Mouse (Mus musculus): ENCODE data around the gene Sytl1. TPM values are rescaled to one million over a fixed set of nuclear protein-coding genes. Genes with fewer than 3 reads are reported as not detected.

Gene Sytl1
- polyA plus RNA-seq, 1 experiment from 2014 or later, result not detected

DNA sequence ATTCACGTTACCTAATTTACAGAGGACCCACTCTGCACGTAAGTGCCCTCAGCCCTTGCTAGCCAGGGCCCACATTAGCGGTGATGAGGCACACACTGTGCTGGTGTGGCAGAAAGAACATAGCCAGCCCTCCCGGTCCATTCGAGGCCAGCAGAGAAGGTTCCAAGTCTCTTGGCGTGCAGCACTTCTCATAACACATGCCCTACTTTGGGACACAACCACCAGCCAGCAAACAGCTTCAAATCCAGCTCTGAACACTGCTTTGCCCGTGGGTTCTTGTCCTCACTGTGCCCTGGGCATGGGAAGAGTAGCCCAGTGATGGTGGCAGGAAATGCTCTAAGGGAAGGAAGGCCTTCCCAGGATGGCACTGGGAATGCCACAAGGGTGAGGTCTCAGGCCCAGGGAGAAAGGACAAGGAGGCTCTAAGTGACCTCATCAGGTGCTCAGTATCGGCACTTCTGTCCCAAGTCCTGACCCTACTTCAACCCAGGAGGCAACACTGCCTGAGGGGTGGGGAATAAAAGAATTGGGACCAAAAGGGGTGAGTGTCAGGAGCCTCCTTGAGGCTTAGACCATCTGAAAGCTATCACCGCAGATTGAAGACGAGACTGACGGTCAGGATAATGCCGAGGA, 3.5 kb upstream of the Sytl1 start:
- peaks cover 15% of the 10 kb centered on the region for H3K79me2 ChIP-seq (ENCODE audit: inconsistent target)
- H3K36me3 ChIP-seq (ENCODE audit: inconsistent target), result peaks cover 42% of the 10 kb centered on the region
- no peak overlapping the region for H3K27ac ChIP-seq
- H3K4me3 ChIP-seq (ENCODE audit: inconsistent target), result no peak overlapping the region
- 92% methylated on average over 12 of the region's 12 CpGs for WGBS (ENCODE audit: missing documents)

DNA sequence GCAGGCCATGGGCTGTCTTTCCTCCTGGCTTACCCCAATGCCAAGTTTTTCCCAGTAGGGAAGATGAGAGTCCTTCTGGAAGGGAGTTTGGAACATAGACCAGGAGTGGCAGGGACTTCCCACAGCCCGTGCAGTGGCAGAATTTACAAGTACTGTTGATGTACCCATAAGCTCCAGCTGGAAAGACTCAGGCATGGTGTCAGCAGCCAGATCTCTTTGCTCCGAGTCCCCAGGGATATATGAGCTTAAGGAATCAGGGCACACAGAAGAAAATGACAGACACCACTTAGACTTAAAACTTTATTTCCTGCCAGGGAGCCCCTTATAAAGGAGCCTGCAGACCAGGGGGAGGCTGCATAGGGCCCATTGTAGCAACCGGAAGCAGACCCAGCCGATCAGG, 2.8 kb upstream of the Sytl1 start:
- WGBS (ENCODE audit: missing documents), result 95% methylated on average over 4 of the region's 4 CpGs
- H3K4me3 ChIP-seq (ENCODE audit: inconsistent target), result no peak overlapping the region
- H3K36me3 ChIP-seq (ENCODE audit: inconsistent target), result peaks cover 42% of the 10 kb centered on the region
- no peak overlapping the region for H3K27ac ChIP-seq
- H3K79me2 ChIP-seq (ENCODE audit: inconsistent target), result peaks cover 9% of the 10 kb centered on the region

DNA sequence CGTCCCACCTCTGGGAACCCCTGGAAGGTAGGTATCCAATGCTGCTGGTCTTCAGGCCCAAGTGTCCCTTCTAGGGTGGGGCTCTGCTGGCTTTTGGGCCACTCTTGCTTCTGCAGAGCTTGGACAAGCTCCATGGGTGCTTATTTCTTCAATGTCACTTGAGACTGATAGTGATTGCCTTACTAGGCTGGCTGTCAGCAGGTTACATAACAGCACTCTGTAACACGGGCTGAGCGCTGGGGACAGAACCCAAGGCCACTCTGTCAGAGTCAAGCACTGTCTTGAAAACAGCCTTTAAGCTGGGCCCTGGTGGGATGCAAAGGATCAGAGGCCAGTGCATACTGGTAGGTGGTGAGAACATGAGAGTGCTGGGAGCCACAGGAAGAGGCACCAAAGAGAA, 2.4 kb upstream of the Sytl1 start:
- Histone ChIP-seq H3K79me2 (ENCODE audit: inconsistent target) (peaks cover 5% of the 10 kb centered on the region), H3K4me3 (ENCODE audit: inconsistent target) (no peak overlapping the region), H3K36me3 (ENCODE audit: inconsistent target) (peaks cover 42% of the 10 kb centered on the region), H3K27ac (no peak overlapping the region)
- 83% methylated on average over 3 of the region's 3 CpGs for WGBS (ENCODE audit: missing documents)

DNA sequence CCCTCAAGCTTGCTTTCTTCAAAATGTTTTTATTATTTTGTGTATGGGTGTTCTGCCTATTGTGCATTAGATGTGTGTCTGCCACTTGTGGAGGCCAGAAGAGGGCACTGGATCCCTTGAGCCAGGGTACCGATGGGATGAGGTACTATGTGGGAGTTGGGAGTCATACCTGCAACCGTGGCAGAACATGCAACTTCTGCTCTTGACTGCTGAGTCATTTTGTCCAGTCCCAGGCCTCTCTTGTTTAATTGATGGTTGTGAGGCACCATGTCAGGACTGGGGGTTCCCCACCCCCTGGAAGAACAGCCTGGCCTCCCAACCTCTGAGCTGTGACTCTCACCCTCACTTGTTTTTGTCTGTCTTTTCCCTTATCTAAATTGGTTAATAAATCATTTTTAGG, 1.6 kb upstream of the Sytl1 start:
- peaks cover 38% of the 10 kb centered on the region for H3K36me3 ChIP-seq (ENCODE audit: inconsistent target)
- no peak overlapping the region for H3K27ac ChIP-seq
- no peak overlapping the region for H3K4me3 ChIP-seq (ENCODE audit: inconsistent target)
- H3K79me2 ChIP-seq (ENCODE audit: inconsistent target), result no peaks in the 10 kb centered on the region
- 43% methylated on average over 2 of the region's 2 CpGs for WGBS (ENCODE audit: missing documents)

DNA sequence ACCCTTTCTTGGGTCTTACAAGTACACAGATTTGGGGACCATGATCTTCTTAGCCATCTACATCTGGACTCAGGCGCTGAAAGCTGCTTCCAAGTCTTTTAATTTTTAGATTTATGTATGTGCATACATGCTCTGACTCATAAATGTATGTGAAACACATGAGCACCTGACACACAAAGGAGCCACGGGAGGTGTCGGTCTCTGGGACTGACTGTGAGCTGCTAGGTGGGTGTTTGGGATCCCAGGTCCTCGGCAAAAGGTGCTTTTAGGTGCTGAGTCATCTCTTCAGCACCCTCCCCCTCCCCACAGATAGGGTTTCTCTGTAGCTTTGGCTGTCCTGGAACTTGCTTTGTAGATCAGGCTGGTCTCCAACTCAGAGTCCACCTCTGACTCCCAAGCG, 843 bp upstream of the Sytl1 start:
- Histone ChIP-seq H3K36me3 (ENCODE audit: inconsistent target) (peaks cover 30% of the 10 kb centered on the region), H3K79me2 (ENCODE audit: inconsistent target) (no peaks in the 10 kb centered on the region), H3K27ac (no peak overlapping the region), H3K4me3 (ENCODE audit: inconsistent target) (no peak overlapping the region)
- WGBS (ENCODE audit: missing documents), result 79% methylated on average over 5 of the region's 5 CpGs

DNA sequence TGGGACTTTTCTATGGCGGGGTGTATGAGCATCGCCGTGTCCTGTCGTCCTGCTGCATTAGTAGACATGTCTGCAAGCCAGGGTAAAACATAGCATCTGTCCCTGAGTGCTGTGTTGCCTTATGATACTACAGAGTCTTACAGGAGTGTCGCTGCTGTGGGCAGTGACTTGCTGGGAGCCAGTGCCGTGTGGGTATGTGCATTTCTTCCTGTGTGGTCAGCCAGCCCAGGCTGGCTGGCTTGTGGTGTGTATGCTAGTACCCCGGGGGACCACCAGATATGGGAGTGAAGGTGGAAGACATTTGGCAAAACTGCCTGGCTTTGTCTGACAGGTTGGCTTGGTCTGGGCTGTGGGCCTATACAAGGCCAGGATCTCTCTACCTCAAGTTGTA, 543 bp downstream of the Sytl1 start:
- WGBS (ENCODE audit: missing documents), result 46% methylated on average over 7 of the region's 7 CpGs
- Histone ChIP-seq H3K4me3 (ENCODE audit: inconsistent target) (no peak overlapping the region), H3K79me2 (ENCODE audit: inconsistent target) (no peaks in the 10 kb centered on the region), H3K36me3 (ENCODE audit: inconsistent target) (peaks cover 16% of the 10 kb centered on the region), H3K27ac (no peak overlapping the region)

DNA sequence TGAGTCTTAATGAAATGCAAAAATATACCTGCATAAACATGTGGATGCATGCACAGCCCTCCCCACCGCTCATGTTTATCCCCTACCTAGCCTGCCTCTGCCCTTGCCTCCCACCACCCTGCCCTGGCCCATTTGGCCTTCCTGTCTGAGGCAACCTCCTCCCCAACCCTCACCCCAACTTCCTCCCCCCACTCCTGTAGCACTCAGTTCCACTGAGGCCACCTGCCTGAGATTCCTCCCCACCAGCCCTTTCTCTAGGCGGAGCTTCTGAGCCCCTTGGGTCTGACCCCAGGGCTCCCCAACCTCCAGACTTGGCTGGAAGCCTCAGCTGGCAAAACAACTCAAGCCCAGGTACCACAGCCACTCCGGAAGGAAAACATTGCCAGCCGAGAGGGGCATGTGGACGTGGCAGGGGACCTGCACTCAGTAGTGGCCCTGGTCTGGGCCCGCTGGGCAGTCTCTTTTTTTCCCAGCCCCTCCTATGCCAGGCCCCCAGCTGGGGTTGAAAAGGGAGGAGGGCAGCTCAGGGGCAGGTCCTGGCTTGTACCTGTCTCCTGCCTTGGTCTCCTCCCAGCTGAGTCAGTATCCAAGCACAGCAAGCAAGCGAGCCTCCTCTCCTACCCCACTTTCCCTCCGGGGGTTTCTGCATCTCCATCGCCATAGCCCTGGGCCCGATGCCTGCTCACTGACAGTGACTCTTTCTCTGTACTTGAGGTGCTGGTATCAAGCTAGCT, 1.1 kb downstream of the Sytl1 start:
- H3K36me3 ChIP-seq (ENCODE audit: inconsistent target), result peaks cover 10% of the 10 kb centered on the region
- WGBS (ENCODE audit: missing documents), result 43% methylated on average over 10 of the region's 10 CpGs
- H3K4me3 ChIP-seq (ENCODE audit: inconsistent target), result no peak overlapping the region

DNA sequence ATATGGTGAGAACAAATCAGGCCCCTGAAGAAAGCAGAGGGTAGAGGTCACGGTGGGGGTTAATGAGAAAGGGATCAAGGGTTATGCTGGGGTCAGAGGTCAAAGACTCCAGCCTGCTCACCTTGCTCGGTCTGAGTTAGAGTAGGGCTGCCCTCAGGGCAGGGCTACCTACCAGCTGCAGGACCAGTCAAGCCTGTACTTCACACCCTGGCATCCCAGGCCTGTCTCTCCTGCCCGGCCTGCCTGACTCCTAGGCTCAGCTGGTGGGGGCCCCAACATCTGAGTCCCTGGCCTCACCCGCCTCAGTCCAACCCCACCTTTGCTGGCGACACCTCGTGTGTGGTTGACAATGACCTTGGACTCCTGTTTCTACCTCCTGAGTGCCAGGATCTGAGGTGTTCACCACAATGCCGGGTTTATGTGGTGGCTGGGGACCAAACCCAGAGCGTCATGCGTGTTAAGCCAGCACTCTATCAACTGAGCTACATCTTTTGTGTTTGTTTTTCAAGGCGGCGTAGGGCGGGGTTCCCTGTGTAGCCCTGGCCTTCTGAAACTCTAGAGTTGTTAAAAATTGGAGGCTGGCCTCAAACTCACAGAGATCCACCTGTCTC, 5.0 kb downstream of the Sytl1 start:
- H3K79me2 ChIP-seq (ENCODE audit: inconsistent target), result no peaks in the 10 kb centered on the region
- WGBS (ENCODE audit: missing documents), result 98% methylated on average over 12 of the region's 12 CpGs
- H3K27ac ChIP-seq, result no peak overlapping the region
- H3K36me3 ChIP-seq (ENCODE audit: inconsistent target), result no peaks in the 10 kb centered on the region
- no peak overlapping the region for H3K4me3 ChIP-seq (ENCODE audit: inconsistent target)

More for the DNA sequence above, 1.1 kb downstream of the Sytl1 start:
- H3K79me2 ChIP-seq (ENCODE audit: inconsistent target), result no peaks in the 10 kb centered on the region
- H3K27ac ChIP-seq, result no peak overlapping the region

DNA sequence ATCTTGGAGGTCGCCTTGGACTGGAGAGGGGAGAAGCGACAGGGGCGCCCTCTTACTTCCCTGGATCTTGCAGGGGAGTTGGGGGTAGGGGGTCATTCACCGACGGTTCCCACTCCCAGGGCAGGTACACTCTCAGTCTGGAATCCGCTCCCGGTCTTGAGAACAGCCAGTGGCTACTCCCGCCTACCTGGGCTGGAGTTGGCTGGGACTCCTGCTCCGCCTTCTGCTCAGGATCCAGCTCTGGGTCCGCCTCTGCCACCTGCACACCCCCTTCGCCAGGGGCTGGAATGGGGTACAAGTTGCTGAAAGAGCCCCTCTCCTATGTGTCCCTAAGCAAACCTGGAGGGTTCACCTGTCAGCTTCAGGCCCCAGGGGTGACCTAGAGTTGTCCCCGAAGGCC, 5.7 kb downstream of the Sytl1 start:
- Histone ChIP-seq H3K36me3 (ENCODE audit: inconsistent target) (no peaks in the 10 kb centered on the region), H3K4me3 (ENCODE audit: inconsistent target) (no peak overlapping the region), H3K79me2 (ENCODE audit: inconsistent target) (no peaks in the 10 kb centered on the region), H3K27ac (no peak overlapping the region)
- WGBS (ENCODE audit: missing documents), result 92% methylated on average over 12 of the region's 12 CpGs

DNA sequence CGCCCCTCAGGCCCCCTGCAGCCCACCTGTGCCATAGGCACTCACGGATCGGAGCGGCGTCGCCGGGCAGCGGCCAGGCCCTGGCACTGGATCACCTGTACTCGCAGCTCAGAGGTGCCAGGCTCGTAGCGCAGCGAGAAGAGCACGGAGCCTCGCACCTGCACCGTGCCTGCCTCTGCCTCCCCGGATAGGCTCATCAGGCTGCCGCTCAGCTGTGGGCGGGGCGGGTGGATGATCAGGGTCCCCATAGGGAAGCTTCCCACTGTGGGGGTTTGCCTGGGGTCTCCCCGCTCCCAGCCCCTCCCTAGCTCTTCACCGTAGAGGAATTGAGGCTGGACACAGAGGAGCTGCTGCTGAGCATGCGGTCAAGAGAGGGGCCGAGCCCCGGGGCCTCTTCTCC, 6.1 kb downstream of the Sytl1 start:
- Histone ChIP-seq H3K79me2 (ENCODE audit: inconsistent target) (no peaks in the 10 kb centered on the region), H3K4me3 (ENCODE audit: inconsistent target) (no peak overlapping the region), H3K27ac (no peak overlapping the region), H3K36me3 (ENCODE audit: inconsistent target) (no peaks in the 10 kb centered on the region)
- 94% methylated on average over 16 of the region's 24 CpGs for WGBS (ENCODE audit: missing documents)

DNA sequence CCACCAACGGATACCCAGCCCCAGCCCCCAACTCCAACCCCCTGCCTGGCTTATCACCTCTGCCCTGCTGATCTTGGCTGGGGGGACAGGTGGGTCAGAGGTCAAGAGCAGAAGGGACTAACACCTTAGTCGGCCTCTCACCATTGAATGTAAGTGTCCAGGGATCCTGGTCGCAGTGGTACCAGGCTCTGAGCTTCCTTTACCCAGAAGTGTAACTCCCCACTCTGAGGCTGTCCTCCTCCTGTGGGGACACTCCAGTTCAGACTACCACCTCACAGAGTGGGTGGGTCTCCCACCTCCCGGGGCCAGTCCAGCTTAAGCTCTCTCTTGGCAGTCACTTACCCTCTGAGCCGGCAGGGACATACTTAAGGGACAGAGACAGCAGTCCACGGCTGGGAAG, 7.5 kb downstream of the Sytl1 start:
- WGBS (ENCODE audit: missing documents), result 94% methylated on average over 6 of the region's 6 CpGs
- H3K4me3 ChIP-seq (ENCODE audit: inconsistent target), result no peak overlapping the region
- no peaks in the 10 kb centered on the region for H3K79me2 ChIP-seq (ENCODE audit: inconsistent target)

DNA sequence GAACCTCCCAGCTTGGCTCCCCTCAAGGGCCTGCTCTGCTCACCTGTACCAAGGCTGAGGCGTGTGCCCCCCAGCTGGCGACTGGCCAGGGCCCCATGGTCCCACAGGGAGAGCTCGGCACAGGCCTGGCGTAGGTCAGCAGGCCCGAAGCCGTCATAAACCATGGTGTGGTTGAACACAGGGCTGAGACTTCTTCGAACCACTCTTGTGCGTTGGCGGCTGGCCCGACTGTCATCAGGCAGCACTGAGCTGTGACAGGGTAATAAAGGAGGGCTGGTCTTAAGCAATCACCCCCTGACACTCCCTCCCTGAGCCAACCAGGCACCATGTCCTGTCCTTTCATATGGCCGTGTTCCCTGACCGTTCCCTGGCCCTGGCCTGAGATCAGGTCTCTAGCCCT, 9.5 kb downstream of the Sytl1 start:
- Histone ChIP-seq H3K79me2 (ENCODE audit: inconsistent target) (no peaks in the 10 kb centered on the region), H3K27ac (no peak overlapping the region), H3K36me3 (ENCODE audit: inconsistent target) (no peaks in the 10 kb centered on the region), H3K4me3 (ENCODE audit: inconsistent target) (no peak overlapping the region)
- WGBS (ENCODE audit: missing documents), result 95% methylated on average over 12 of the region's 12 CpGs

More for the DNA sequence above, 7.5 kb downstream of the Sytl1 start:
- H3K36me3 ChIP-seq (ENCODE audit: inconsistent target), result no peaks in the 10 kb centered on the region
- H3K27ac ChIP-seq, result no peak overlapping the region

DNA sequence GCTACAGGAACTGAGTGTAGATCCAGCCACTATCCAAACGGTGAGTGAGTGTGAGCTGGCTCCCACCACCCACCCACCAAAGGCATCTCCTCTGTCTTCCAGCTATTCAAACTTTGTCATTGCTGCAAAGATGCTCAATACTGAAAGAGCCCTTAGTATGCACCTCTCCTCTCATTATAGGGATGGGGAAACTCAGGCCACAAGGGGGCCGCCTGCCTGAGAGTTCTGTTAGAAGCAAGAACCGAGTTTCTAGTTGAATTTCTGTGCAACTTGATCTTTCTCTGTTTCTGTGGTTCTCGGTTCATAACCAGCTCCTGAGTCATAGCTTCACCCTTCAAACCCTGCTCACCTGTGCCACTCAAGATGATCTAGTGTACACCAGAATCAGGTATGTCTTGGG, 10.8 kb downstream of the Sytl1 start:
- H3K27ac ChIP-seq, result no peak overlapping the region
- no peaks in the 10 kb centered on the region for H3K79me2 ChIP-seq (ENCODE audit: inconsistent target)
- no peak overlapping the region for H3K4me3 ChIP-seq (ENCODE audit: inconsistent target)
- WGBS (ENCODE audit: missing documents), result 80% methylated on average over 4 of the region's 4 CpGs
- H3K36me3 ChIP-seq (ENCODE audit: inconsistent target), result no peaks in the 10 kb centered on the region

DNA sequence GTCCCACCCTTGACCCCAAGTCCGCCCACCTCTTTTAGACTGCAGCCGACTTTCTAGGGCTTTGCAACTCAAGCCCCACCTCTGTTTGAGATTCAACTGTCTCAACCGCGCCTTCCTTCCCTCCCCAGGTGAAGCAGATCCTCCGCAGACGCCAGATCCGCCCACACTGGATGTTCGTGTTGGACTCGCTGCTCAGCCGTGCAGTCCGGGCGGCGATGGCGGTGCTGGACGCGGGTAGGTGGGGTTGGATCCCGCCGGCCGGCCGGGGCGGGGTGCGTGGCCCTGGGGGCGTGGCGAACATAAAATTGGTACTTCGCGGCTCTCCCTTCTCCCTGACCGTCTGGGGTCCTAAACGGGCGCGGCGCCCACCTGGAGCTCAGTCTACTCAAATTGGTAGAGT, 11.7 kb downstream of the Sytl1 start:
- 40% methylated on average over 29 of the region's 31 CpGs for WGBS (ENCODE audit: missing documents)
- H3K4me3 ChIP-seq (ENCODE audit: inconsistent target), result no peak overlapping the region
- H3K27ac ChIP-seq, result no peak overlapping the region

DNA sequence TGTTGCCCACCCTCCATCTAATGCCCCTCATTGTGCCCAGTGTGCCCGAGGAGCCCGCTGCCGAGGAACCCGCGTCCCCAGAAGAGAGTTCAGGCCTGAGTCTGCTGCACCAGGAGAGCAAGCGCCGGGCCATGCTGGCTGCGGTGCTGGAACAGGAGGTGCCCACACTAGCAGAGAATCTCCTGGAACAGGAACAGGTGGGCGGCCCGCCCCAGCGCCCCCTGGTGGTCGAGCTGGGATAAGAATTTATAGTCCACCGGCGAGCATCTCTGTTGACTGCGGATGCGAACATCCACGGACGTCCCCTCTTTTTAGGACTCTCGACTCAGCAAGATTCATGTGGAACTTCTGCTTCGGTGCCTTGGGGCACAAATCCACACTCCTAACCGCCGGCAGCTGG, 12.3 kb downstream of the Sytl1 start:
- no peaks in the 10 kb centered on the region for H3K36me3 ChIP-seq (ENCODE audit: inconsistent target)
- no peak overlapping the region for H3K27ac ChIP-seq
- WGBS (ENCODE audit: missing documents), result 10% methylated on average over 22 of the region's 22 CpGs
- H3K79me2 ChIP-seq (ENCODE audit: inconsistent target), result no peaks in the 10 kb centered on the region
- H3K4me3 ChIP-seq (ENCODE audit: inconsistent target), result no peak overlapping the region

More for the DNA sequence above, 11.7 kb downstream of the Sytl1 start:
- no peaks in the 10 kb centered on the region for H3K79me2 ChIP-seq (ENCODE audit: inconsistent target)
- no peaks in the 10 kb centered on the region for H3K36me3 ChIP-seq (ENCODE audit: inconsistent target)
